Comparison of ENCODE assay signal across 28 mouse cellular contexts in the genomic region with DNA sequence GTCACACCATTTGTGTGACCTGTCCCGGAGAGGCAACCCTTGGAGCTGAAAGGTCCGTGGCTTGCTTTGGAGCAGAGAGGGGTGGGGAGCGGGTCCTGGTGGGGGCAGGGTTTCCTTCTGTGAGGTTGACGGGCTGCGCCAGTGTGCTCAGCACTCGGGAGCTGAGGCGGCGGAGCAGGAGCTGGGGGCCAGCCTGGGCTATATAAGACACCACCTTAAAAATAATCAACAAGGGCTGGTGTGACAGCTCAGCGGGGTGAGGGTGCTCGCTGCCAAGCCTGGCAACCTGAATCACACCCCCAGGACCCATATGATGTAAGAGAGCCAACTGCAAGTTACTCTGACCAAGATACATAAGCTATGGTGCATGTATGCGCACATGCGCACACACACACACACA. TPM values are rescaled to one million over a fixed set of nuclear protein-coding genes. Genes with fewer than 3 reads are reported as not detected.
DNase-seq lines count a peak whose midpoint lies in the region; ATAC-seq lines count a peak whose summit lies in the region.
"Had no signal": no experiment of that assay in that cellular context is flagged by ENCODE, and none has a peak within 500 bp of the region (broad histone marks: within the 10 kb centered on the region; RNA-seq: fewer than 3 reads in every experiment).

No protein-coding gene starts in this region.

- H3K27me3 ChIP-seq in heart, embryonic 11.5 days (ENCODE audit: control insufficient read depth, insufficient read depth, low read length) = no peaks in the 10 kb centered on the region
- H3K27me3 ChIP-seq in heart, embryonic 14.5 days (ENCODE audit: control insufficient read depth, insufficient read depth, low read length) = no peaks in the 10 kb centered on the region
- H3K27me3 ChIP-seq in midbrain, embryonic 10.5 days (ENCODE audit: low read depth, poor library complexity, severe bottlenecking) = no peaks in the 10 kb centered on the region
- H3K27me3 ChIP-seq in midbrain, embryonic 13.5 days = no peaks in the 10 kb centered on the region
- H3K27me3 ChIP-seq: CH12.LX; embryonic facial prominence, embryonic 12.5 days; embryonic facial prominence, embryonic 15.5 days; forebrain, embryonic 13.5 days; hindbrain, embryonic 13.5 days; Patski had no signal

- no peaks in the 10 kb centered on the region for H3K36me3 ChIP-seq in heart, embryonic 11.5 days (ENCODE audit: control insufficient read depth, insufficient read depth, low read length)
- no peaks in the 10 kb centered on the region for H3K36me3 ChIP-seq in heart, embryonic 14.5 days (ENCODE audit: control insufficient read depth, insufficient read depth, low read length)
- H3K36me3 ChIP-seq in midbrain, embryonic 10.5 days = peaks cover 12% of the 10 kb centered on the region
- H3K36me3 ChIP-seq in midbrain, embryonic 13.5 days = no peaks in the 10 kb centered on the region
- H3K36me3 ChIP-seq: embryonic facial prominence, embryonic 12.5 days; embryonic facial prominence, embryonic 15.5 days; G1E; hindbrain, embryonic 13.5 days had no signal

- no peaks in the 10 kb centered on the region for H3K9me3 ChIP-seq in heart, embryonic 11.5 days (replicated peaks; ENCODE audit: control insufficient read depth, low read length)
- H3K9me3 ChIP-seq in heart, embryonic 14.5 days (ENCODE audit: control insufficient read depth, low read length) = no peaks in the 10 kb centered on the region
- peaks cover 7% of the 10 kb centered on the region; the same call in 1 of the 2 replicates for H3K9me3 ChIP-seq in midbrain, embryonic 10.5 days (replicated peaks)
- H3K9me3 ChIP-seq in midbrain, embryonic 13.5 days = no peaks in the 10 kb centered on the region
- H3K9me3 ChIP-seq: embryonic facial prominence, embryonic 12.5 days; embryonic facial prominence, embryonic 15.5 days; forebrain, embryonic 13.5 days; hindbrain, embryonic 13.5 days had no signal

- intact Hi-C loops in heart, postnatal 10 days (cut with DNase I) = no loop called here
- intact Hi-C loops in heart, postnatal 25 days (cut with DNase I) = no loop called here

- 60% methylated on average over 12 of the region's 12 CpGs for WGBS in heart, embryonic 11.5 days (ENCODE audit: insufficient replicate concordance)
- 72% methylated on average over 12 of the region's 12 CpGs for WGBS in heart, embryonic 14.5 days
- 72% methylated on average over 12 of the region's 12 CpGs for WGBS in midbrain, embryonic 10.5 days
- WGBS in midbrain, embryonic 13.5 days = 85% methylated on average over 12 of the region's 12 CpGs

- peaks cover 67% of the 10 kb centered on the region for H3K4me1 ChIP-seq in heart, embryonic 11.5 days (ENCODE audit: control insufficient read depth, insufficient read depth, low read length)
- peaks cover 42 to 55% of the 10 kb centered on the region in 2 experiments for H3K4me1 ChIP-seq in heart, embryonic 14.5 days (ENCODE audit: control insufficient read depth in 2 of 2, insufficient read depth in 2 of 2, low read length in 2 of 2)
- H3K4me1 ChIP-seq in midbrain, embryonic 10.5 days = peaks cover 87% of the 10 kb centered on the region
- peaks cover 64% of the 10 kb centered on the region for H3K4me1 ChIP-seq in midbrain, embryonic 13.5 days (replicated peaks)

- H3K4me2 ChIP-seq in heart, embryonic 11.5 days = no peak overlapping the region
- H3K4me2 ChIP-seq in heart, embryonic 14.5 days (ENCODE audit: low read length) = no peak overlapping the region
- H3K4me2 ChIP-seq in midbrain, embryonic 13.5 days (replicated peaks) = no peak overlapping the region
- H3K4me2 ChIP-seq: embryonic facial prominence, embryonic 12.5 days; embryonic facial prominence, embryonic 15.5 days; forebrain, embryonic 13.5 days; hindbrain, embryonic 13.5 days had no signal

- peak; percentile 72 for DNase-seq in cerebellum, adult 9-11 months
- DNase-seq in cerebellum, postnatal 14 days = no peak
- no peak for DNase-seq in heart, postnatal 10 days
- DNase-seq in heart, postnatal 25 days (ENCODE audit: low spot score) = no peak
- no peak for DNase-seq in midbrain, embryonic 10.5 days (ENCODE audit: low spot score)
- DNase-seq: adrenal gland, postnatal 10 days; adrenal gland, postnatal 36 days; B cell, adult 2 months; cerebellum, adult 8-10 months; cerebellum, postnatal 25 days; gastrocnemius, postnatal 10 days; gastrocnemius, postnatal 36 days; kidney, adult 18-20 months; kidney, adult 9 months had no signal

- no peak overlapping the region for H3K9ac ChIP-seq in heart, embryonic 11.5 days (ENCODE audit: low read depth, low read length)
- peak overlapping the region; percentile 51; the same call in 1 of the 2 replicates for H3K9ac ChIP-seq in heart, embryonic 14.5 days (ENCODE audit: low read length)
- H3K9ac ChIP-seq in midbrain, embryonic 13.5 days (replicated peaks) = no peak overlapping the region
- H3K9ac ChIP-seq: embryonic facial prominence, embryonic 12.5 days; embryonic facial prominence, embryonic 15.5 days; forebrain, embryonic 13.5 days; hindbrain, embryonic 13.5 days had no signal

- peak overlapping the region; percentile 31; the same call in 1 of the 2 replicates for H3K27ac ChIP-seq in heart, embryonic 11.5 days (ENCODE audit: low read depth, low read length)
- peak overlapping the region in 1 of 2 experiments; percentile 29; a peak in 1 of 4 replicates for H3K27ac ChIP-seq in heart, embryonic 14.5 days (replicated peaks in 1 of 2; ENCODE audit: control insufficient read depth in 1 of 2, insufficient read depth in 1 of 2, low read depth in 2 of 2, low read length in 2 of 2)
- H3K27ac ChIP-seq in midbrain, embryonic 10.5 days (replicated peaks) = peak overlapping the region; percentile 4; the same call in 1 of the 2 replicates
- H3K27ac ChIP-seq in midbrain, embryonic 13.5 days = no peak overlapping the region
- H3K27ac ChIP-seq: embryonic facial prominence, embryonic 12.5 days; embryonic facial prominence, embryonic 15.5 days; forebrain, embryonic 13.5 days; hindbrain, embryonic 13.5 days had no signal

- ATAC-seq in heart, embryonic 11.5 days (replicated peaks; ENCODE audit: insufficient number of reproducible peaks, low FRiP score, low TSS enrichment) = no peak
- no peak for ATAC-seq in heart, embryonic 14.5 days (ENCODE audit: insufficient number of reproducible peaks, insufficient read depth, low FRiP score, low read depth)
- ATAC-seq in midbrain, embryonic 13.5 days = no peak
- ATAC-seq: forebrain, embryonic 13.5 days; forebrain, embryonic 16.5 days; hindbrain, embryonic 16.5 days; inflammation-experienced regulatory T-cells, adult 6 months; intestine, embryonic 16.5 days; Patski had no signal

- no peak overlapping the region for H3K4me3 ChIP-seq in heart, embryonic 11.5 days (ENCODE audit: low read depth, low read length)
- no peak overlapping the region for H3K4me3 ChIP-seq in heart, embryonic 14.5 days (ENCODE audit: control insufficient read depth in 1 of 2, insufficient read depth in 1 of 2, low read depth in 1 of 2, low read length in 2 of 2)
- no peak overlapping the region for H3K4me3 ChIP-seq in midbrain, embryonic 10.5 days
- no peak overlapping the region for H3K4me3 ChIP-seq in midbrain, embryonic 13.5 days (replicated peaks)
- H3K4me3 ChIP-seq: embryonic facial prominence, embryonic 12.5 days; embryonic facial prominence, embryonic 15.5 days; forebrain, embryonic 13.5 days; hindbrain, embryonic 13.5 days had no signal

RNA-seq across cellular contexts. Expression of a gene that starts 45.1 kb away (rescaled TPM):
- 6.3 and 7.8 TPM in 2 replicates for polyA plus RNA-seq in heart, embryonic 11.5 days (2014; fragmentation: Nextera tagmentation; extraction: Ambion mirVana)
- 10 to 100 TPM; 32.8 to 34.4 TPM for total RNA-seq in heart, postnatal 10 days (2021)
- polyA plus RNA-seq in heart, embryonic 14.5 days (2014; fragmentation: Nextera tagmentation; extraction: Ambion mirVana) = 7.2 and 8.2 TPM in 2 replicates
- total RNA-seq in heart, postnatal 25 days (2021) = 10 to 100 TPM; 36.4 to 40.9 TPM
- polyA plus RNA-seq in midbrain, embryonic 10.5 days (2016; fragmentation: Nextera tagmentation; extraction: Ambion mirVana) = 12.1 and 15.5 TPM in 2 replicates
- polyA plus RNA-seq in midbrain, embryonic 13.5 days (2015; fragmentation: Nextera tagmentation; extraction: Ambion mirVana) = 19.5 and 21.5 TPM in 2 replicates
- polyA plus RNA-seq: G1E had no signal

RNA-seq across cellular contexts. Expression of a gene that starts 50.7 kb away (rescaled TPM):
- polyA plus RNA-seq in heart, embryonic 11.5 days (2014; fragmentation: Nextera tagmentation; extraction: Ambion mirVana) = 4.0 and 5.6 TPM in 2 replicates
- total RNA-seq in heart, postnatal 10 days (2021) = 10 to 100 TPM; 29.0 to 30.6 TPM
- polyA plus RNA-seq in heart, embryonic 14.5 days (2014; fragmentation: Nextera tagmentation; extraction: Ambion mirVana) = 3.2 and 3.9 TPM in 2 replicates
- total RNA-seq in heart, postnatal 25 days (2021) = 10 to 100 TPM; 28.0 to 28.9 TPM
- 3.3 and 3.5 TPM in 2 replicates for polyA plus RNA-seq in midbrain, embryonic 10.5 days (2016; fragmentation: Nextera tagmentation; extraction: Ambion mirVana)
- 4.4 and 4.7 TPM in 2 replicates for polyA plus RNA-seq in midbrain, embryonic 13.5 days (2015; fragmentation: Nextera tagmentation; extraction: Ambion mirVana)

RNA-seq across cellular contexts. Expression of a gene that starts 51.0 kb away (rescaled TPM):
- polyA plus RNA-seq in heart, embryonic 11.5 days (2014; fragmentation: Nextera tagmentation; extraction: Ambion mirVana) = 62.4 and 64.4 TPM in 2 replicates
- total RNA-seq in heart, postnatal 10 days (2021) = 10 to 100 TPM; 77.6 to 79.3 TPM
- 60.4 and 68.2 TPM in 2 replicates for polyA plus RNA-seq in heart, embryonic 14.5 days (2014; fragmentation: Nextera tagmentation; extraction: Ambion mirVana)
- 10 to 100 TPM; 82.0 to 89.7 TPM for total RNA-seq in heart, postnatal 25 days (2021)
- polyA plus RNA-seq in midbrain, embryonic 10.5 days (2016; fragmentation: Nextera tagmentation; extraction: Ambion mirVana) = 77.8 and 77.9 TPM in 2 replicates
- polyA plus RNA-seq in midbrain, embryonic 13.5 days (2015; fragmentation: Nextera tagmentation; extraction: Ambion mirVana) = 93.6 and 96.6 TPM in 2 replicates
